Mouse (Mus musculus): Measurements from ENCODE around the gene Ifih1.

Gene Ifih1

GRCm38 (mm10) chr2:62646014-62646645, at the start of gene Ifih1:
Ifih1 (minus strand) TSS chr2:62646255.
- peak; percentile 62 for DNase-seq (ENCODE audit: low spot score)

DNA sequence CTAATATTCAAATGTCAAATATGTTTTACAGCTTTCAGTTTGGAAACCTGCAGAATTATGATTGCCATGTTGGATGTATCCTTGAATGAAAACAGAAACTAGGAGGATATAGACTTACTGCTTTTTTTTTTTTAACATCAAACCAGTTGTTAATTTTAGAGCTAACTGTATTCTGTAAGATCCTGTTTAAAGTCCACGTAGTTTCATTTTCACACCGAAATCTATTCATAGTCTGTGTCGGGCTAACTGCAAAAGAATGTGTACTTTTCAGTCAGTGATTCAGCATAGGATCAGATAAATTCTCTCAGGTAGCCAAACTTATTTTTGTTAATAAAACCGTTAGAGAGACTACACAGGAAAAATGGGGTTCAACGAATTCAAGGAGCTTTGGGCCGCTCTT, 39.9 kb upstream of the Ifih1 start:
- no peak for DNase-seq (ENCODE audit: low spot score)

GRCm38 (mm10) chr2:62684989-62685595, 39.0 kb upstream of the Ifih1 start:
- DNase-seq (ENCODE audit: low spot score), result no peak

GRCm38 (mm10) chr2:62681667-62682066, 35.6 kb upstream of the Ifih1 start:
- DNase-seq (ENCODE audit: low spot score), result no peak

- DNase-seq (ENCODE audit: low spot score), result no peak
Observed at GRCm38 (mm10) chr2:62672788-62673187, 26.7 kb upstream of the Ifih1 start.

GRCm38 (mm10) chr2:62670767-62671166, 24.7 kb upstream of the Ifih1 start:
- DNase-seq (ENCODE audit: low spot score), result no peak

DNA sequence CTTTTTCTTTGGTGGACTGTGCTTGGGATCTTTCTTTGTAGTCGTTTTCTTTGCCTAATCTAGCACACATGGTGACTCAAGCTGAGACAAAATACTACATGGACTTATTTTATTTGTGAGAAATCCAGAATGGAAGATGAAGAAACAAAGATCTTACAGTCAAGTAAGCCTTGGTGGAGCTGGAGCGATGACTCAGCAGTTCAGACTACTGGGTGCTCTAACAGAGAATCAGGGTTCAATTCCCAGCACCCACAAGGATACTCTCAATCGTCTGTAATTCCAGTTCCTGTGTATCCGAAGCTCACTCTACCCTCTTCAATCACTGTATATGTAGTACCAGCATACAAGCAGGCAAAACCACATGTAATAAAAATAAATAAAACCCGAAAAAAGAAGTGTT, 24.2 kb upstream of the Ifih1 start:
- peak; percentile 5 for DNase-seq (ENCODE audit: low spot score)

- DNase-seq (ENCODE audit: low spot score), result no peak
Observed at GRCm38 (mm10) chr2:62669848-62670247, 23.8 kb upstream of the Ifih1 start.

DNA sequence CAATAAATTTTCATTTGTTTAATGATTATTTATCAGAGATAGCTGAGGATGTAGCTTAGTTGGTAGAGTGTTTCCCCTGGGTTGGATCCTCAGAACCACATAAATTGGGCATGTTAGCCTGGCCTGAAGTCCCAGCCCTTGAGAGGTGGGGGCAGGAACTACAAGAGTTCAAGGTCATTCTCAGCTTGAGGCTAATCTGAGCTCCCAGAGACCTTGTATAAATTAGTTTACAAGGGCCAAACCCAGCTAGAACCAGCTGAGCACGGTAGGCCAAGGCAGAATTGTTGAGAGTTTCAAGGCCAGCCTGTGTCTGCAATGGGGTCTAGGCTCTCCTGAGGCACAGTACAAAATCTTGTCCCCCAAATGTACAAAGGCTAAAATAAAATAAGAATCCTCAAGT, 19.5 kb upstream of the Ifih1 start:
- no peak for DNase-seq (ENCODE audit: low spot score)

DNA sequence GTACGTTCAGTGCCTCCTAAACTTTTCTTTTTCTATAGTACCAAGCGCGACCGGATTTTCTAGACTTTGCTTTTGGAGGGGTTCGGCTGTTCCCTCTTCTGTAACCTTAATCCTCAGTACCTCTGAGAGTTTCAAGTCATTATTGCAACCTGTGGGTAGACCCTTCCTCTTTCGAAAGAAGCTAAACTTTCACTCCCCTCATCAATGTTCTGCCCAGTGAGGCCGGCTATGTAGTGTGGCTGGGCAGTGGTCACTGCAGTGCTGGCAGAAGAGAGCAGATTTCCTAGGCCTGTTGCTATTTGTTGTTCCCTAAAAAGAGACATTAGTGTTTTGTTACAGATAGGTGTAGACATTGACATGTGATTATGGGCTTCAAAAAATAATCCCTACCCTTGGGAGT, 18.8 kb upstream of the Ifih1 start:
- DNase-seq (ENCODE audit: low spot score), result no peak

GRCm38 (mm10) chr2:62664135-62664670, 18.1 kb upstream of the Ifih1 start, which contains the start of gene Gca:
Gca (plus strand) TSS chr2:62664285.
- peak; percentile 78 for DNase-seq (ENCODE audit: low spot score)

DNA sequence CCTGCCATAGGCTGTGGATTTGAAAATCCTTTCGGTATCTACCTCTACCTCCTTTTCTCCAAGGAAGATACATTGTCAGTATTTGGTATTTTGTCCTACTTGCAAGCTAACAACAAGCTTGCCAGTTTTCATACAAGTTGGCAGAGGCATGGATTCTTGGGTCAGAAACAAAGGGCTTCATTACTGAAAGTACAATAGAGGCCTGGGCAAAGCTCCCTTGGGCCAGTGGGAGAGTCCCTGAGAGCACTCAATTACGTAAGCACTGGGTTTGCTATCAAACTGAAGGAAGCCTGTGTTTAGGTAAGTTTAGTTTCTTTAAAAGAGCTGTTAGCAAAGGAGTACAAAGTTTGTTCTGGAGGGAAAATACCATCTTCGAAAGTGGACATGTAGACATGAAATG, 16.5 kb upstream of the Ifih1 start:
- no peak for DNase-seq (ENCODE audit: low spot score)

DNA sequence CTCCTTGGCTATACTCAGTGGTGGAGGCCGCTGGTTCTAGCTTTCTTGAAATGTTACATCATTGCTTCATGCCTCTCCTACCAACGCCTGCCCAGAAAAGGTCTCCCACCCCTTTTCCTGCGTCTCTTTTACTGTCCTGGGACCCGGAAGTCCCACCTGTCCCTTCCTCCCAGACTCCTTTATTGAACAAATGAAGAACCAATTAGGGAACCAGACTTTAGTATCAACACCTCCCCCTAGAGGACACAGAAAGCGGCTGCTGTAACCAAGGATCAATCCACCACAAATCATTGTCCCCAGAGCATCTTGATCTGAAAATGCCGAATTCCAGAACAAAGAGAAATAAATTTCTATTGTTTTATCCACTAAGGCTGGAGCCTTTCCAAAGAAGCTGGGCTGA, 14.5 kb upstream of the Ifih1 start:
- no peak for DNase-seq (ENCODE audit: low spot score)

DNA sequence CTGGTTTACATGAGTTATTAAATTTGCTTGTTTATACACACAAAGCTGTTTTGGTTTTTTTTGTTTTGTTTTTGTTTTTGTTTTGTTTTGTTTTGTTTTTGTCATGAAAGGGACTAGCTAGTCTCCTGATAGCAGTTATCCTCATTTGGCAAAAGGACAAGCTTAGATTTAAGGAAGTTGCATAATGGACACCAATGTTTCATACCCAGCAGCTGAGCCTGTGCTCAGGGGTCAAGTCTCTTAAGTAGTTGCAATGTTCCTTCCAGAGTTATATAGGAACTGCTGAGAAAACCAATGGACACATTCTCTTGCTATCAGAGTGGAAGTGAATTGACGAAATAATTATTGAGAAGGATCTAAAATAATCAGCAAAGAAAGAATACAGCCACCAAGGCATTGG, 10.0 kb upstream of the Ifih1 start:
- DNase-seq (ENCODE audit: low spot score), result no peak

GRCm38 (mm10) chr2:62654519-62655338, 8.7 kb upstream of the Ifih1 start:
- peak; percentile 51 for DNase-seq (ENCODE audit: low spot score)

- DNase-seq (ENCODE audit: low spot score), result no peak
Observed at GRCm38 (mm10) chr2:62652466-62652865, 6.4 kb upstream of the Ifih1 start.

DNA sequence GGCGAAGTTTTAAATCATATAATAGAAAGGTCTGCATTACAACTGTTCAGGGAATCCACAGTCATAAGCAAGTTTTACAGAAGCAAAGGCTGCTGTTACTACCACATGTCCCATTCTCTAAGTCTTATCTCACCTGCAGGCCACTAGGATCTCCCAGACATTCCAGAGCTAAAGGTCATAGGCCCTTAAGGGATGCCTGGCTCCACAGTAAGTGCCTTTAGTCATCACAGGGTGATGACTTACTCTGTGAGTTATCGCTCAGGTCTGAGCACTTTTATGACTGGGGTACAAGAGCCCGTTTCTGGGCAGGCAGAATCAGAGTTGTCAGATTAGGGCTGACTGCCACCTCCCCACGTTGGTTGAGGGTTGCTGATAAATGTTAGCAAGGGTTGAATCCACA, 5.8 kb upstream of the Ifih1 start:
- no peak for DNase-seq (ENCODE audit: low spot score)

DNA sequence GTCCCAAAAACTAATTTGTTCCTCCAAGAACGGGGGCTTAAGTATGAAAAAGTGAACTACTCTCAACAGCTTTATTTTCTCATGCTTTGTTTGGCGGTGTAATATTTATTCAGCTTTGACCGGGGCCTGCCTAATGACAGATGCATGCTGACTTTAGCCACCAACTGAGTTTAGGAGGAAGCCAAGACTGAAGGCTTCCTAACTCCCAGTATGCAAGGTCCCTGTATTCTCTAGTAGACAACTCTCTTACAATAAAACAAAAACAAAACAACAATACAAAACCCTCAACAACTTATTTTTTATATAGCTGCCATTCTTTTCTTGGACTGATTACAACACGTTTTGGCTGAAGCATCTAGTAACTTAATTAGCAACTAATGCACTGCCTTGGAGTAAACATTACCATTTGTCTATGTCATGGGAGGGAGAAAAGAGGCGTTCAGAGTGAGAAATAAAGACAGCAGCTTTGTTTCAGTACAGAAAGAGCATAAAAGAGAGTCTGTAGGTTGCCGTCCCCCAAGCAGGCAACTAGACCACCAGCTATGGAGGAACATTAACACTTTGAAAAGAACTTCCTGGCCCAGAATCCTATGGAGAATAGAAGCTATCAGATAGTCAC, 725 bp upstream of the Ifih1 start:
- no peak for DNase-seq (ENCODE audit: low spot score)

GRCm38 (mm10) chr2:62645475-62645874, 580 bp downstream of the Ifih1 start:
- DNase-seq (ENCODE audit: low spot score), result no peak

- no peak for DNase-seq (ENCODE audit: low spot score)
Observed at GRCm38 (mm10) chr2:62644891-62645290, 1.2 kb downstream of the Ifih1 start.

DNA sequence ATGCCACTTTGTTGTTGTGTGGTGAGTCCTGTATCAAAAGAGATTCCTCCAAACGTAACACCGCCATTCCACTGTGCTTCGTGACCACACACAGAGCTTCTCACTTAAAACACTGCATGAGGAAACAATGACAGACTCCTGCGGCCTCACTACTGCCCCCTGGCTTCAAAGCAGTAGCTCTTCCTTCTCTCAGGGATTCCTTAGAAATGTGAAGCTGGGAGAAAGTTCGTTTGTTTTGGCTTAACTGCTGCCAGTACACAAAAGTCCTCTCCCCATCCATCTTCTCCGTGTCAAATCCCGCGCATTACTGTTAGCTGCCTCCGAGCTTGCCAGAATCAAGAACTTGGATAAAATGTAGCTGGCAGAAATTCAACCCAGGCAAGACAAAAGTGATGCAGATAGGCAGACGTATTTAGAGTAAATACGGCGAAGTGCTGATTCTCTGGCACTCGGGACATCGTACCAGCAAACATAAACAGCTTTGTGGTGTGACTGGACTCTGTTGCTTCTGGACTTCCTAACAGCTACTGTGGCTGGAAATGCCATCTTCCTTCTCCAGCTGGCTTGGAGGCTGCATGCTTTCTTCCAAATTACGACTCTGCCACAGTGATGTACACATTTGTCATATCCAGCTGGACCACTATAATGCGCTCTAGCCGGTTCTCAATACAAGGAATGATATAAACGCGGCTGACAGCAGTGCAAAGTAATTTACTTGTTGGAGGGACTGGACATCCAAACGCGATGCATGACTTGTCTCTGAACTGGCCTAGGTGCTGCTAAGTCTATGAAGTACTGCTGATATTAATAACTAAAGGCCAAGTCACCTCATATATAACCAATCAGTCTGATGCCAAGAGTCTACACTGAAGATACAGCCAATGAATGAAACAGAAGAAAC, 2.4 kb downstream of the Ifih1 start:
- DNase-seq (ENCODE audit: low spot score), result no peak

Measured in c-Kit-positive CD71-positive TER-119-positive erythroid progenitor cells, embryonic 14.5 days (primary cell).